Mouse (Mus musculus): ENCODE results near the gene Atp5g2.

The Atp5g2 gene

GRCm38 (mm10) chr15:102672215-102673071 is at the start of gene Atp5g2:
Gene Atp5g2 (minus strand): TSS chr15:102672352.
- DNase-seq (ENCODE audit: low spot score) = no peak

DNA sequence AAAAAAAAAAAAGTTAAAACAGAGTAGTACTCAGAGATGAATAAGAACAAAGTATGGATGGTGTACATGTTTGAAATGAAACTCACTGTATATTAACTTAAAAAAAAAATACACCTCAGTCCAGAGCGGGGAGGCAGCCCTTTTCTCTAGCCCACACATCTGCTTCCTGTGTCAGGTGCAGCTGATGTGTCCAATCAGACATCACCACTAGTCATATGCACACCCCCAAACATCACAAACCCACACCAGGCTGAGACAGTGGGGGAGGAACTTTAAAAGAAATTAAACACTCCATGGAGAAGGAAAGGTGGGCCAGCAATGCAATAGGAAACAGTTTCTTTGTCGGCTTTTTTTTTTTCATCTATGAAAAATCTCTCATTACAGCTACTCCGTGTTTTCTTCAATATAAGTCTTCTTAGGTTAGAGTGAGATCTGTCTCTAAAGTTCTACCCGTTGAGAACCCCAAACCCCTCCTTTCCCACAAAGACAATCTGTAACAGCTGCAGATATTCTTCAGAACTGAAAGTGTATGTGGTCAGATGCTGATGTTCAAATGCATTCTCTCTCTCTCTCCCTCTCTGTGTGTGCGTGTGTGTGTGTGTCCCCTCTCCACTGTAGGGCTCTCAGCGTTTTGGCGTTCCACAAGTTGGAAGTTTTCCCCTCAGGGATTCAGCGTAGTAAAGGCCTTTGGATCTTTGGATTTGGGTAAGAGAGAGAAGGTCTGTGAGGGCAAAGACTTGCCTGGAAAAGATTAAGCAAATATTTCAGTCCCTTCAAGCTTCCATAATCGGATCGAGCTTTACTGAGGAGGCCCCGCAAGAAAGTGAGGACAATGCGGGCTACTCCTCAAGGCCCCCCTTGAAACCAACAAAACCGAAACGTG is 49.1 kb upstream of the Atp5g2 start:
- no peak for DNase-seq (ENCODE audit: low spot score)

DNA sequence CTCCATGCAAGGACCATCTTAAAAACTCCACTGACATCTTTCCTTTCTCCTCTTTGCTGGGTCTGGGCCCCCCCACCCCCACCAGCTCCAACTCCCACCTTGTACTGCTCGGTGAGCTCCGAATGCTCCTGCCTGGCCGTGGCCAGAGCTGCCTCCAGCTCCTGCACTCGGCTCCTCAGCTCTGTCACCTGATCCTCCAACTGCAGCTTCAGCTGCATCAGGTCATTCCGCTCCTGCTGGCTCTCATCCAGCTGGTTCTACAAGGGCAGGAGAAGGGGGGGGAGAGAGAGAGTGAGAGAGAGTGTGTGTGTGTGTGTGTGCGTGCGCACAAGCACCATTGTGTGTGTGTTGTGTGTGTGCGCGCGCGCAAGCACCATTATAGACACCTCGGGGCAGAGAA is 44.0 kb upstream of the Atp5g2 start:
- no peak for DNase-seq (ENCODE audit: low spot score)

- no peak for DNase-seq (ENCODE audit: low spot score)
Measured at GRCm38 (mm10) chr15:102707736-102708269, 35.7 kb upstream of the Atp5g2 start.

DNA sequence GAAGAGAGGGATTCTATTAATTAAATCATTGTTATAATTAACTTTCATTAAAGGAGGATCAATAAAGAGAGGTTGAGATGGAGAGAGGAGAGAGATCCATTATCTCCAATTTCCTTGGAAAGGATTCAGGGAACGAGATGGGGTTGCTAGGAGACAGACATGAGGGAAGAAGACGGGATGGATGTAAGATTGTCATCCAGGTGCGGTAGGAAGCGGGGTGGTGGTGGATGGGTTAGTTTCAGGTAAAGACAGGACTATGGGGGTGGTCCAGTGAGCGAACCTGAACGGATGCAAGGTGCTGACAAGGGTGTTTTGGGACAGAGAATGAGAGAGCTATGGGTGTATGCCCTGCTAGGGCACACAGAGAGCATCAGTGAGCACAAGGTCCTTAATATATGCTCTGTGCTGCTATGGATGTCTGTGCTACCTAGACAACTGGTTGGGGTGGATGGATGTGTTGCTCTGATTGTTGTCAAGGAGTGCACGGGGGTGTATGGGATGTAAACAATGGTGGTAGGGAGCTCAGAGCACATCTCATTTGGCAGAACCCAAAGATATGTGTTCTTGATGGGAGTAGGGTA is 33.9 kb upstream of the Atp5g2 start:
- no peak for DNase-seq (ENCODE audit: low spot score)

GRCm38 (mm10) chr15:102705226-102705894 is 33.2 kb upstream of the Atp5g2 start:
- no peak for DNase-seq (ENCODE audit: low spot score)

DNA sequence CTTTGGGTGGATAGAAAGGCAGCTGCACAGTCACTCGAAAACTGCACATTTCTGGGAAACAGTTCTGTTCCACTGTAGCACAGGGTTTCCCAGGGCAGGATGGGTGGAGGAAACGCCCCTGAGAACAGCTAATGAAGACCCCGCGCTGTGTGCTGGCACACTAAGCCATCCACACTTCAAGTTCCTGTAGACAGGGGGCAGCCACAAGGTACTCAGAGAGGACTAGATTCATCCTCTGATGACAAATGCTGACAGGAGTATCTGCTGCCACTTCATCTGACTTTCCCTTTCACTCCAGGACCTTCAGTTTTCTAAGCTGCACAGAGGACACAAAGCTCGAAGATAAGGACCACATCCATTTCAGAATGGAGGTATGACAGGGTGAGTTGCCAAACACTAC is 32.7 kb upstream of the Atp5g2 start:
- DNase-seq (ENCODE audit: low spot score) = no peak

- no peak for DNase-seq (ENCODE audit: low spot score)
Measured at GRCm38 (mm10) chr15:102702972-102703371, 30.8 kb upstream of the Atp5g2 start.

GRCm38 (mm10) chr15:102698193-102698592 is 26.0 kb upstream of the Atp5g2 start:
- DNase-seq (ENCODE audit: low spot score) = peak; percentile 57

DNA sequence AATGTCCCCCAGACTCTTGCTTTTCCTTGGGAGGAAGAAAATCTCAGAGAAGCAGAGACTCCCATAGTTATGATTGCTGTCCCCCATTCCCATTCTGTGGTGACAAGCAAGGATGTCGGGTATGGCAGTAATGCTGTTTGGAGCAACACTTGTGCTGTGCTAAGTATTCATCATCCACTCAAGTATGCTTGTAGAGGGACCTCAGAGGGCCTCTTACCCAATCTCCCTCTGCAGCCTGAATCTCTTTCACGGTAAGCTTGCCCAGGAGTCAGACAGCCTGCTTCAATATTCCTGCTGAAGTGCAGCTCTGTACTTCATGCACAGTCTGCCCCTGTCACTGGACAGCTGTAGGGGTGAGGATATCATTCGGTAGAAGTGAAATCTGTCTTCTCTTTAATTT is 24.7 kb upstream of the Atp5g2 start:
- DNase-seq (ENCODE audit: low spot score) = no peak

GRCm38 (mm10) chr15:102693600-102693999 is 21.4 kb upstream of the Atp5g2 start:
- DNase-seq (ENCODE audit: low spot score) = no peak

- DNase-seq (ENCODE audit: low spot score) = peak; percentile 36
Measured at GRCm38 (mm10) chr15:102692991-102693411, 20.8 kb upstream of the Atp5g2 start.

DNA sequence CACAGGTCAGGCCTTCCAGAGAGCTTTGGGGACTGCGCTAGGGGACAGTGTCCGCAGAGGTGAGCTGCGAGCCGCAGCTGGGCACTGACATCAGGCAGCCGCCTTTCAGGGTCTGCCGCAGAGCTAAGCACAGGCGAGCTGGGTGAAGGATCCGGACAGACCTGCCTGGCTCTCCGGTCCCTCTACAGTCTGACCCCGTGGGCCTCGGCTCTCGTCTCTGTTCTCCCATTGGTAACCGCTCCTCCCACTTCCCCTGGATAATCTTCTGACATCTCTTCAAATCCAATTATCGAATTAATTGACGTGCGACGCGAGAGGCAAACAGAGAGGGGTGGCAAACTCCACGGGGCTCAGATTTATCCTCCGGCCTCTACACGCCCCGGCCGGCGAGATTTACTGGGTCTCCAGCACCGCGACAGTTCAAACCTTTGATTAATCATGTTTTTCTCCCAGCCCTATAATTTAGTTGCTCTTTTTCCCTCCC is 20.2 kb upstream of the Atp5g2 start:
- no peak for DNase-seq (ENCODE audit: low spot score)

GRCm38 (mm10) chr15:102685791-102686190 is 13.6 kb upstream of the Atp5g2 start:
- no peak for DNase-seq (ENCODE audit: low spot score)

GRCm38 (mm10) chr15:102683670-102684069 is 11.5 kb upstream of the Atp5g2 start:
- no peak for DNase-seq (ENCODE audit: low spot score)

- DNase-seq (ENCODE audit: low spot score) = no peak
Measured at GRCm38 (mm10) chr15:102676345-102676744, 4.2 kb upstream of the Atp5g2 start.

- DNase-seq (ENCODE audit: low spot score) = no peak
Measured at GRCm38 (mm10) chr15:102673548-102673947, 1.4 kb upstream of the Atp5g2 start.

DNA sequence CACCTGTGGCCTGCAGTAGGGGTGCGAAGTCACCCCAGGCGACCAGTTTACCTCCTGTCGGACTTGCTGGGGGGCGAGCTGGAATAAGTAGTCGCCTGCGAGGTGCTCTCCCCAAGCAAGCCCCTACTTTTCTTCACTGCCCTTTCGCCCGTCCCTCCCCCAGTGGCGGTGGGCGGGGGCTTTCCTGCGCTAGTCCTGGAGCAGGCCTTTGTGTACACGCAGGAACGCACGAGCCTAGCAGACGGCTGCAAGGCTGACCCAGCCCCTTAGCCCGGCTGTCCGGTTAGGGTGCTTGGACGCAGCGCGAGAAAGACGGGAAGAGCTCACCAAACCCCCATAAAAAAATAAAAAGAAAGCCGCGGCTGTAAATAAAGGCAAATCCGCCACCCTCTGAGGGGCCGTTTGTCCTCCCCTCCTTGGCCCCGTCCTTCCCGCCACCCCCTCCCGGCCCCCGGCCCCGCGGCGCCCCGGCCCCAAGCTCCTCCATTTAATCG is 384 bp downstream of the Atp5g2 start:
- peak; percentile 77 for DNase-seq (ENCODE audit: low spot score)

DNA sequence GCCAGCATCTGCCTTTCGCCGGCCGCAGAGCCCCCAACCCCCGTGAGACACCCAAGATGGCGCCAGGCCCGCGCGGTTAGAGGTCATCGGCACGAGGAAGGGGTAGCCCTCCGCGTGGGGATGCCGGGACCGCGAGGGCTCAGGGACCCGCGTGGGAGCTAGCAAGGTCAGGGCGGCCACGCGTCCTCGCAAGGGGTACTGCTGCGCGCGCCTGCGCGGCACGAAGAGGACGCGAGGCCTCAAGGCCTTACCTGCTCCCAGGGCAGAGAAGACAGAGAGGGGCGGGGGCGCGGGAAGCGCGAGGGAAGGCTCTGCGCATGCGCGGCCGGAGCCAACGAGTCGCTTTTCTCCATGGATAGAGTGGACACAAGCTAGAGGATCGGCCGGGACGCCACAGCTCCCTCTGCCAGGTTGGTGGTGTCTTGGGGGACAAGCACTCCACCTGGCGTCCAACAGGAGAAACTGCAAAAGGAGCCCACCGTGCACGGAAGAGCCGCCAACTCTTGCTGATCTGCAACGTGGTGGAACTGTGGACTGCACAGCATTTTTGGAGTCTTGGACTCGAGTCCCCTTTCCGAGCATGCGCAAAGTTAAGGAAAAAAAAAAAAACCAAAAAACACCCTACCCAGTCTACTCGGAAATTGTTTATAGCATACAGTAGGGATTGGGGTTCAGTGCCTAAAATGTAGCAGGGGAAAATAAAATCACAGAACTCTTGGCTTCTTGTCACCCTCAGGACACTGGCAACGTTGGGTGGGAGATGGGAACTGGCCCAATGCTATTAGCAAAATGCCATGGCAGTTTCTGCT is 1.2 kb downstream of the Atp5g2 start:
- DNase-seq (ENCODE audit: low spot score) = peak; percentile 96

DNA sequence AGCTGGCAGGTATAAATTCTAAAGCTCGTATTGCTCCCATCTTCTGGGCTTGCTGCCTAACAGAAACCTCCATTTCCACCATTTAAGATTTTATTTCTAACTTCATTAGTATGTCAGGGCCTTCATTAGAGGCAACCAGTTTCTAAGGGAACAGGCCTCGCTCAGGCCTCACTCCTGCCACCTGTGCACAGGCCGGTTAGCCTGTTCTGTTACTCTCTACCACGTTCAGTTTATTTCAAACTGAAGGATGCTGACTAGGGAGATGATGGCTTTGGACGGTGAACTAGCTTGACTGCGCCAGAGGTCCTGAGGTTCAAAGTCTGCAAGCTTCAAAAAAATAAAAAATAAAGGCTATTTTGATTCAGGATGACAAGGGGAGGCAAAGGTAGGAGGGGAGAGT is 1.9 kb downstream of the Atp5g2 start:
- DNase-seq (ENCODE audit: low spot score) = no peak

- no peak for DNase-seq (ENCODE audit: low spot score)
Measured at GRCm38 (mm10) chr15:102669571-102669970, 2.6 kb downstream of the Atp5g2 start.
